Mouse (Mus musculus) mouse embryonic stem cell (cell line): ENCODE data around the gene Arhgef40.

Source experiments
- in situ Hi-C, 2 experiments: fragments of 300-500 bp; cut with MboI; formaldehyde crosslinking; loops; 1 replicate in 1 of 2; 3 replicates in 1 of 2; pipeline ENCODE4 v1.14.3; 2019 to 2020; ENCODE audit warnings: low sequenced_read_pairs in 2 of 2, low pct_unique_long_range_greater_than_20kb in 1 of 2, mixed read lengths in 1 of 2; ENCODE audit not compliant: unreplicated experiment in 1 of 2

Gene Arhgef40

GRCm38 (mm10) chr14:52013771-52014219 lies 29.3 kb downstream of the Arhgef40 start:
- in situ Hi-C loops, result loop anchor here in 1 of 2 experiments (25.0 kb wide), 1 partner anchor 1076 kb away; the partner anchor contains the start of genes Gm49342, Pip4p1 and Pnp

GRCm38 (mm10) chr14:52014271-52014760 lies 29.8 kb downstream of the Arhgef40 start:
- in situ Hi-C loops, result loop anchor here in 1 of 2 experiments (25.0 kb wide), 1 partner anchor 1077 kb away; the partner anchor contains the start of genes Gm49342, Pip4p1 and Pnp

- in situ Hi-C loops, result loop anchor here in 1 of 2 experiments (25.0 kb wide), 1 partner anchor 1078 kb away; the partner anchor contains the start of genes Gm49342, Pip4p1 and Pnp
Observed at GRCm38 (mm10) chr14:52014761-52015311, 30.3 kb downstream of the Arhgef40 start.

GRCm38 (mm10) chr14:52015445-52016100 lies 31.1 kb downstream of the Arhgef40 start, which contains the start of gene Tmem253:
Tmem253 (plus strand) TSS chr14:52015658.
- in situ Hi-C loops, result loop anchor here in 1 of 2 experiments (25.0 kb wide), 1 partner anchor 1078 kb away; the partner anchor contains the start of genes Gm49342, Pip4p1 and Pnp

GRCm38 (mm10) chr14:52016625-52017405 lies 32.3 kb downstream of the Arhgef40 start:
- in situ Hi-C loops, result loop anchor here in 1 of 2 experiments (25.0 kb wide), 1 partner anchor 1080 kb away; the partner anchor contains the start of genes Gm49342, Pip4p1 and Pnp

- in situ Hi-C loops, result loop anchor here in 1 of 2 experiments (25.0 kb wide), 1 partner anchor 1080 kb away; the partner anchor contains the start of genes Gm49342, Pip4p1 and Pnp
Observed at GRCm38 (mm10) chr14:52017662-52018061, 33.1 kb downstream of the Arhgef40 start.

- in situ Hi-C loops, result loop anchor here in 1 of 2 experiments (25.0 kb wide), 1 partner anchor 1081 kb away; the partner anchor contains the start of genes Gm49342, Pip4p1 and Pnp
Observed at GRCm38 (mm10) chr14:52018248-52019050, 33.9 kb downstream of the Arhgef40 start.

GRCm38 (mm10) chr14:52019051-52019589 lies 34.6 kb downstream of the Arhgef40 start:
- in situ Hi-C loops, result loop anchor here in 1 of 2 experiments (25.0 kb wide), 1 partner anchor 1082 kb away; the partner anchor contains the start of genes Gm49342, Pip4p1 and Pnp

- in situ Hi-C loops, result loop anchor here (10.0 to 25.0 kb wide), 2 partner anchors 115 to 1082 kb away; partner anchors contain the start of genes Gm49342 (in 1 of the 2), Pip4p1 (in 1 of the 2) and Pnp (in 1 of the 2)
Observed at GRCm38 (mm10) chr14:52019590-52020340, 35.2 kb downstream of the Arhgef40 start.

GRCm38 (mm10) chr14:52020486-52021137 lies 36.1 kb downstream of the Arhgef40 start, which contains the start of gene Zfp219:
Zfp219 (minus strand) TSS chr14:52020733.
- in situ Hi-C loops, result loop anchor here (10.0 to 25.0 kb wide), 2 partner anchors 116 to 1083 kb away; partner anchors contain the start of genes Gm49342 (in 1 of the 2), Pip4p1 (in 1 of the 2) and Pnp (in 1 of the 2)

GRCm38 (mm10) chr14:52021138-52021529 lies 36.6 kb downstream of the Arhgef40 start:
- in situ Hi-C loops, result loop anchor here (10.0 to 25.0 kb wide), 2 partner anchors 116 to 1084 kb away; partner anchors contain the start of genes Gm49342 (in 1 of the 2), Pip4p1 (in 1 of the 2) and Pnp (in 1 of the 2)

- in situ Hi-C loops, result loop anchor here (10.0 to 25.0 kb wide), 2 partner anchors 117 to 1084 kb away; partner anchors contain the start of genes Gm49342 (in 1 of the 2), Pip4p1 (in 1 of the 2) and Pnp (in 1 of the 2)
Observed at GRCm38 (mm10) chr14:52021568-52022212, 37.2 kb downstream of the Arhgef40 start.

GRCm38 (mm10) chr14:52022244-52022708 lies 37.8 kb downstream of the Arhgef40 start:
- in situ Hi-C loops, result loop anchor here (10.0 to 25.0 kb wide), 2 partner anchors 117 to 1085 kb away; partner anchors contain the start of genes Gm49342 (in 1 of the 2), Pip4p1 (in 1 of the 2) and Pnp (in 1 of the 2)

- in situ Hi-C loops, result loop anchor here (10.0 to 25.0 kb wide), 2 partner anchors 118 to 1086 kb away; partner anchors contain the start of genes Gm49342 (in 1 of the 2), Pip4p1 (in 1 of the 2) and Pnp (in 1 of the 2)
Observed at GRCm38 (mm10) chr14:52022709-52023459, 38.4 kb downstream of the Arhgef40 start.
